Mouse (Mus musculus): Measurements from ENCODE around the gene Ttc23.

Gene Ttc23

GRCm38 (mm10) chr7:67741706-67742105 lies 94.5 kb downstream of the Ttc23 start:
- DNase-seq (ENCODE audit: low spot score): peak; percentile 61

DNA sequence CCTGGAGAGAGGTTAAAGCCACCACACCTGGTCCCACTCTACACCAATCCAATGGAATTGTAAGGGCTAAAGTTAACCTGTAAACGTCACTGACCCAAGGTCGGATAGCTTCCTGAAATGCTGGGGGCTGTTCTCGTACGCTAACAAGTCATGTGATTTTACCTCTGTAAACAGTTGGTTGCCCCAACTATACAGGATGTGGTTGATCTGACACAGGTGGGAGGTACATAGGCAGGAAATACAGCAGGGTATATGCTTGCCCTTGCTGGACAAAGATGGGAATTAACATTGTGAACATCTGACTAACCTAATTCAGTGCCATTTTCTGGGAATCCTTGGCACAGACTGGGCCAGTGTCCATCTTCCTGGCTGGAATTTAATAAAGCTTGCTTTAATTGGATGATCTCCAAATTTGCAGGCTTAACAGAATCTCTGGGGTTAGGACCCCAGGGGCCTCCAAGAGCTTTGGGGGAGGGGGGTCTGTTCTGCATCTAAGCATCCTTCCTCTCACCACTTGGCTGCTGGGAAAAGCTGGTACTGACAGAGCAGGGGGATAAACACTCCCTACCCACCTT lies 100.6 kb downstream of the Ttc23 start:
- peak; percentile 79 for DNase-seq (ENCODE audit: low spot score)

DNA sequence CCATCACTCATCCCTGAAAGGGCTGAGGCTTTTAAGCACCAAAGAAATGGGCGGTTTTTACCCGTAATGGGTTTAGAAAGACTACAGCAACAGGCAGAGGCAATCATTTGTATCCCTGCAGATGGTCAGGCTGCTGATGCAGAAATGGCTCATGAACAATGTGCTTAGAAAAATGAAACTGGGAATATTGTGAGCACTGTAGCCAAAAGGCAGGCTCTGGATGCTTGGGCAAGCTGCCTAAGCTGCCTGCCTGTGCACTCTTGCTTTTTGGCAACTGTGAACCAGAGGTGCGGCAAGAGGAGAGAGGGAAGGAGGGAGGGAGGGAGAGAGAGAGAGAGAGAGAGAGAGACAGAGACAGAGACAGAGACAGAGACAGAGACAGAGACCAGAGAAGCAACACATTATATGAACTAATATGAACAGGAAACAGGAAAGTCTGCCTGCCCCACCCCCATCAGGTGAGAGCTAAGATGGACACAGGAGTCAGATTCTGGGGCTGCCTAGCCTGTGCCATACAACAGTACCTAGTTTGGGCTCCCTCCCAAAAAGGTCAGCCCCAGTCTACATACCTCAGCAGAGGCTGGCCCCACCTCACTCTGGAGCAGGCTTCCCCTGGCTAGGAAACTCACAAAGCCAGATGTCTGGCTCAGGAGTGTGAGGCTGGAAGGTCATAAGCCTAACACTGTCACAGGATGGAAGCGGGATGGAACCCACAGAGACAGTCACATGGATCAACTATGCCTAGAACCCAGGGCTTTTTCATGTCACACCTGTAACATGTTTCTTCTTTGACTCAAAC lies 102.4 kb downstream of the Ttc23 start:
- DNase-seq (ENCODE audit: low spot score): no peak

DNA sequence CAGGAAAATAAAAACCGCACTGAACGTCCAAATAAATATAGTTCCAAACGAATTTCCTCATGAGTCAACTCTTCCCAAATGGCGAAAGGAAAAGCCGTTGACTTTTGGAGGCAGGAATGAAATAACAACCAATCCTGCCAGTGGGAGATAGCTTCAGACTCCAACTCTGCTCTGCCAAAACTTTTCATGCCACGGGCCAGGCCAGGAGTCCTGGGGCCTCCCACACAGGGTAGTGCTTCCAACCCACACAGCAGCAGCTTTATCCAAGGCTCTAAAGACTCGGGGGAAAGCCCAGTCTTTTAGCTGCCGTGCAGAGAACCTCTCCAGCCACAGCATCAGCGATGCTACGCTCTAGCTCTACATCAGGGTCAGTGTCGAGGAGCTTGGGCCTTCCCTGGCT lies 107.4 kb downstream of the Ttc23 start:
- no peak for DNase-seq (ENCODE audit: low spot score)

GRCm38 (mm10) chr7:67755366-67755765 lies 108.2 kb downstream of the Ttc23 start:
- DNase-seq (ENCODE audit: low spot score): no peak

GRCm38 (mm10) chr7:67756636-67757035 lies 109.4 kb downstream of the Ttc23 start:
- no peak for DNase-seq (ENCODE audit: low spot score)

DNA sequence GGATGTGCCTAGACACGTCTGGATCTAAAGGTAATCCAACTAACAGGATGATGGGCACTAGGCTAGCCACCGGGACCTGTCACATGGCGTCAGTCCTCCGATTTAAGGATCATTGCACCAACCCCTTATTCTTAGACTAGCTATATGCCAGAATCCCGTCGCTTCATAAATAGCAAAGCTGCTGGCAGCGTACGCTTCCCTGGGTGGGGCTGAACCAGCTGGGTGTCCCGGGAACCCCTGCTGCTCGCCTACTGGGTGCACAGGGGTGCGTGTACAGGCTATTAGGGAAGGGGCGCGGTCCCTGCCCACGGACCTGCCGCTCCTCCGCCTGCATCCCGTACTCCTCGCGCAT lies 111.3 kb downstream of the Ttc23 start:
- DNase-seq (ENCODE audit: low spot score): no peak

DNA sequence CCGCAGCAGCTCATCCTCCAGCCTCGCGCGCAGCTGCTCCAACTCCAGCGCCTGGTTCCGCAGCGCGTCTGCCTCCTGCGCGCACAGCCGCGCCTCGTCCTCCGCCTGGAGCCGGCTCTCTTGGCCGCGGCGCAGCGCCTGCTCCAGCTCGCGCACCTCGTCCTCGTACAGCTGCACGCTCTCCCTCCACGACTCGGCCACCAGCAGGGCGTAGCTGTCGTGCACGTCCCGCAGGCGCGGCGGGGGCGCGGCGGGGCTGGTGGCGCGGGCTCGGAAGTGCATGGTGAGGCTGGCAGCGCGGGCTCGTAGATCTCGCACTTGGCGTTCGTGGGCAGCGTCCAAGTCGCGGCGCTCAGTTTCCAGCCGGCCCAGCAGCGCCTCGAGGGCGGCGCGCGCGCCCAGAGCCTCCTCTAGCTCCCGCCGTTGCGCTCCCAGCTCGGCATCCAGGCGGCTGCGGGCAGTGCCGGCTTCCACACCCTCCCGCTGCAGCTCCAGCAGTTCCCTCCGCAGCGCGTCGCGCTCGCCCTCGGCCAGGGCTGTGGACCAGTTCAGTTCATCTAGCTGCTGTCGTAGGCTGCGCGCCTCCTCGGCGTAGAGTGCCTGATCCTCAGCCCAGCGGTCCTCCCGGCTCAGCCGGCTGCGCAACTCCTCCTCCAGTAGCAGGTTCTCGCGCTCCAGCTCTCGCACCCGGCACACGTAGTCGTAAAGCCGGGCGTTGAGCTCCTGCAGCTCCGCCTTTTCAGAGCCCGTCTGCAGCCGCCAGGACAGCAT lies 111.8 kb downstream of the Ttc23 start:
- peak; percentile 86 for DNase-seq (ENCODE audit: low spot score)

DNA sequence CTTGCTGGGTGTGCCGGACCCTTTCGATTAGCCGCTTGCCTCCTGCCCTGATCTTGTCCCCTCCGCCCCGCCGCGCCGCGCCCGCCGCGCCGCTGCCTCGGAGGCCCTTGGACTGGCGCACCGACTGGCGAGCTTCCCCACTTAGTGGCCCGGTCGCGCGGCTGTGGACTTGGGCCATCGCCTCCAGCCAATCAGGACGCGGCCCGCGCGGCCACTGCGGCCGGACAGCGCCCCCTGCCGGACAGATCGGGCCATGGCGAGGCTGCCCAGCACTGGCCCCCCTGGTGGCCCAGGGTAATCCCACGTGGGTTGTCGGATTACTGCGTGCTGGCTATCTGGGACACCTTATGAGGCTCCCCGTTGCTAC lies 112.4 kb downstream of the Ttc23 start, which contains the start of gene Synm:
Gene Synm, minus strand, starts transcription at position 114 of the 367 bp plus-strand sequence.
- DNase-seq (ENCODE audit: low spot score): peak; percentile 91

GRCm38 (mm10) chr7:67763625-67764024 lies 116.4 kb downstream of the Ttc23 start:
- DNase-seq (ENCODE audit: low spot score): no peak

GRCm38 (mm10) chr7:67768125-67768524 lies 120.9 kb downstream of the Ttc23 start:
- DNase-seq (ENCODE audit: low spot score): no peak

DNA sequence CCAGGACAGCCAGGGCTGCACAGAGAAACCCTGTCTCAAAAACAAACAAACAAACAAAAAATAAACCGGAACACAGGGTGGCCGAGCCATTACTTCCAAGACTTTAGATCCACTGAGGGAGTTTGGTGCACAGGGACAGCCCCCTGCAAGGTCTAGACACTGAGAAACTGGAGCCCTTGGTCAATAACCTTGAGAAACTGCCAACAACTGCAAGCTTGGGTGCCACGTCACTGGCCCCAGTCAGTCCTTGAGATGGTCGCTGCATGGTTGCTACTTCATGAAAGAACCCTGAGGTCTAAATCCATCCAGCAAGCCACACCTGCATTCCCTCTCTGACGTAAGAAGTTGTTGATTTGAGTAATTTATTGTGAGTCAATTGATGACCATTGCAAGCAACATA lies 122.3 kb downstream of the Ttc23 start:
- DNase-seq (ENCODE audit: low spot score): no peak

DNA sequence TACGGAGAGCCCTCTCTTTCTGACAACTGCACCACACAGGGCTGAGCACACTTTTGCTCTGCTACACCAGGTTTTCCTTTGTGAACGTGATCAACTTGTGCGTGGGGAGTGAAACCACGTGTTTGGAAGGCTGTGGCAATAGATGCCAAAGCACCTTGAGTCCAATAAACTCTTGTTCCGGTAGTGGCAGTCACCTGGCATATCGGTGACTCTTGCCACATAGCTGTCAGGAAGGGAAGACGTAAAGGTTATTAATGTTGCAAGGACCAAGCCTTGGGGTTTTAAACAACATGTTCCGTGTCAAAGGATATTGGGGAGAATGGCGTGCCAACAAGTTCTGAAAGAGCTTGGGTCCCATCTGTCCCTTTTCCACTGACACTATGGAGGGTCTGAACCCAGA lies 125.0 kb downstream of the Ttc23 start:
- no peak for DNase-seq (ENCODE audit: low spot score)

DNA sequence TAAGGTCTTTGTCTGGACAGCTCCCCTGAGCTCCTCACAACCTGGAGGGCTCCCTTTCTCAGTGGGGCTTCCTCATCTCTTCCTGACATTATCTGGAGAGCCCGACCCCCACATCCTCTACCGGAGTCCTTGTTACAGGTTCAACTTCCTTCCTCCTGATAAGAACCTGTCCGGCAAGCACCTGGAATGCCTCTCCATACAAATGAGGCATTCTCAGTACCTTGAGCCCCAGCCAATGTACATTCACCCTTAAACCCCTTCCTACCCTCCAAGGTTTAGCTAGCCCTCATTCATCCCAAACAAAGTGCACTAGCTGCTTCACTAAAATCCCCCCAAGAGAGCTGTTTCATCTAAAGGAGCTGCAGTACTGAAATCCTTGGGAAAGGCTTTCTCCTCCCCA lies 128.4 kb downstream of the Ttc23 start:
- DNase-seq (ENCODE audit: low spot score): no peak

DNA sequence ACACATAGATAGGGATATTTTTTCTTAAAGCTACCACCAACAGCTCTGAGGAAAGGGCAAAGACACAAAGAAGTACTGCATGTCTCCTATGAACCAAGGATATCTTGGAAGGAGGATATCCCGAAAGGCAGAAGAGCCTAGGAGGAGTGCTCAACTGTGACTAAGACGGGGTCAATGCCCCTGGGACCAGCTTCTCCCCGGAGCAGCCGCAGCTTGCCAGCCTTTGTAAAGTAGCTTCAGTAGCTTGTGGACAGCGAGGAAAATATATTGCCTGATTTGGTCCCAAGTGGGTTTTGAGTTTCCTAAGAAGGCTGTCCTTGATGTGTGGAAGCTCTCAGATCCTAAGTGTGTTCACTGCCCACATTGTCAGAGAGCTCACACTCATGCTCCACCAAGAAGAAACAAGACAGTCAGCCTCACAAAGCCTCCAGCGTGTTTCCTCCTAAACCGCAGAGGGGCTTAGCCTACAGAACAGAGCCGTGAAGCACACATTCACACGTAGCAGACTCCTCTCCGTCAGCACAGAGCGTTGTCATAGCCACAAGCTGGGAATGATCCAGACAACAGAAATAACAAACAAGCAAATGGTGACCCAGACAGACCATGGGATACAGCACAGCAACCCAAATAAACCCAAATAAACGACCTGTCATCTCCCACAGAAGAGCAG lies 129.6 kb downstream of the Ttc23 start:
- DNase-seq (ENCODE audit: low spot score): peak; percentile 17

GRCm38 (mm10) chr7:67787861-67788260 lies 140.7 kb downstream of the Ttc23 start:
- peak; percentile 9 for DNase-seq (ENCODE audit: low spot score)

- DNase-seq (ENCODE audit: low spot score): peak; percentile 70
These were observed 141.5 kb downstream of the Ttc23 start for GRCm38 (mm10) chr7:67788713-67789112.

GRCm38 (mm10) chr7:67791256-67791655 lies 144.0 kb downstream of the Ttc23 start:
- no peak for DNase-seq (ENCODE audit: low spot score)

- DNase-seq (ENCODE audit: low spot score): no peak
These were observed 146.2 kb downstream of the Ttc23 start for GRCm38 (mm10) chr7:67793449-67793848.

DNA sequence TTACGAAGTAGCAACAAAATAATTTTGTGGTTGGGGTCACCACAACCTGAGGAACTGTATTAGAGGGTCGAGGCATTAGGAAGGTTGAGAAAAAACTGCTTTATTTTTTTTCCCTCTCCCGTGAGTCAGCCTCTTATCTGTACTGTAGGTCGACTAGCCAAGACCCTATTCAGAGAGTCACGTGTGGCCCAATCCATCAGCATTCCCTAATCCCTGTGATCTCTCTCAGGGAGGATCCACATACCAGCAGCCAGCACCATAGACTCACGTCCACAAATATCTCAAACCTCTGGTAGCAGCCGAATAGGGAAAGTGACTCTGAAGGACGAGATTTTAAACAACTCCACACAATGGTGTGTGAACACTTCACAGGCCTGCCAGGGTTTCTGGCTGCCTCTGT lies 149.9 kb downstream of the Ttc23 start:
- DNase-seq (ENCODE audit: low spot score): no peak

- DNase-seq (ENCODE audit: low spot score): no peak
These were observed 151.3 kb downstream of the Ttc23 start for GRCm38 (mm10) chr7:67798476-67798875.

DNA sequence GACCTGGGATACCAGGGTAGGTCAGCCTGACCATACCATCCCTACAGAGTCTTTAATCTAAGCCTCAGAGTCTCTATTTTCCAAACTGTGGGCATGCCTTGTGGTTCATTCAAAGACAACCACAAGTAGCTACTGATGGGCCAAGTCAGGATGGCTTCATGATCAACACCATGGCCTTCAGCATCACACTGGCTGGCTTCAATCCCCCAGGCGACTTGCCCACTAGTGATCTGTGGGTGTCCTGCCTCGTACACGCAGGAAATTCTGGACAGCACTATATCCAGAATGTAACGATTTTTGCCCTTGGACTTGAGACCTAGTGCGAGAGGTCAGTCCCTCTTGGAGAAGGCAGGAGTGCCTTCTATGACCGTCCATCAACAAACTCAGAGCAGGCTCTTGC lies 153.3 kb downstream of the Ttc23 start:
- DNase-seq (ENCODE audit: low spot score): no peak

GRCm38 (mm10) chr7:67801022-67801421 lies 153.8 kb downstream of the Ttc23 start:
- no peak for DNase-seq (ENCODE audit: low spot score)
